Mouse (Mus musculus): Measurements from ENCODE around the gene Atxn7l1.
A peak's percentile ranks its signal among the peaks of the same experiment; 100 is the strongest.

Atxn7l1 gene

DNA sequence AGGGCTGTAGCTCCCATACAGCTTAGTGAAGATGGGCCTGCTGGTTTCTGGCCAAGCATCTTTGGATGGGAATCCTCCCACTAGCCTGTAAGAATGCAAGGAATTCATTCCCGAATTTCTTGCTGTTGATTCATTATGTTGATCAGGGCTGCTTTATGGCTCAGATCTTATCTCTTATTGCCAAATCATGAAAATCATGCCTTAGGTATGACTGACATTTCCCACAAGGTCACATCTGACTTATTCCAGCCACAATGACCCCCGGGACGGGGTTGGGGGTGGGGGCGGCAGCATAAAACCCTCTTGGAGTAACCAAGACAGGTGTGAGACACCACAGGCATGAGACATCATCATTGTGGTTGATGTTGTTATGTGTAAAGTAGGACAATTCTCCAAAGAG is 34.4 kb downstream of the Atxn7l1 start:
- DNase-seq (ENCODE audit: low read depth, low spot score) = no peak

DNA sequence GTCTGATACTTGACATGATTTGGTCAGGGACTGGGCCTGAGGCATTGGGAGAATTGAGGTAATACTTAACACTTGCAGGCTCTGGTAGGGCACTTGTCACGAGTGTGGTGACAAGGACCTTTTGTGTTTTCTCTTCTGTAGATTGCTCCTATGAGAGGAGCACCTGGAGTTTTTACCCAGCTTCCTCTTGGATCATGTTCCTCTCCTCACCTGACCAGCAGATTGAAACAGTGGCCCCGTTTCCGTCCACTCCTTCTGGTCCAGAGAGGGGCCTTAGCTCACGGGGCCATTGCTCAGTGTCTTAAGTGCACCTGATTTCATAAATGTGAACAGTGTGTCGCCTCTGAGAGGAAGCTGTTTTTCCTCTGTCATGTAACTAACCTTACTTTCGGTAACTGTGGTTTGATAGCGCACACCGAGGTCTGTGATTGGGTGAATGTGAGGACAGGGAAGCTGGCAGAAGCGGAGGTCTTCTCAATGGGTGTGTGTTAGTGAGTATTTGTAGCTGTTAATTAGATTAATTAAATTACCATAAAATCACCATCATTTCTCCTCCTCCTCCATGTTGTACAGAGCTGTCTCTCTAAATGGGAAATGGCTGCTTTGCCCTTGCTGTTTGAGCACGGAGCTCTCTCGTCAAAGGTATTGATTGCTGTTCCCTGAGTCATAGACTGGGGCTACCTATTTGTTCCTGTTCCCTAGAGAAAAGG is 35.1 kb downstream of the Atxn7l1 start:
- DNase-seq (ENCODE audit: low read depth, low spot score) = no peak

DNA sequence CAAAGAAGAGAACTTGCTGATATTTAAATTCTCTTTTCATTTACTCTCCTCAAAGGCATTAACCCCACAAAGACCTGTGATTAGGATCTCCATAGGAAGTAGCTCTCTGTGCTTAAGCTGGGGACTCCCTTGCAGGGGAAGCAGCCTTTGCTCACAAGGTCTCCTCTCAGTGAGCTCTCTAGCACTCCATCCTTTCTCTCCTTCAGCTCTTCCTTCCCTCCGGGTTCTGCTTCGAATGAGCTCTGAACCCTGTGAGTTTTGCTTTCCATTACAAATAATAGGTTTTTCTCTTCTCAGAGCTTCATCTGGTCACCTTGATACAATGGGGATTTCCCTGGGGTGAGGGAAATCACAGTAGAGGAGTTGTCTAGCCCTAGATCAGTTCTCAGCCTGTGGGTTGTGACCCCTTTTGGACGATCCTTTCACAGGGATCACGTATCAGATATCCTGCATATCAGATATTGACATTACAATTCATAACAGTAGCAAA is 35.7 kb downstream of the Atxn7l1 start:
- DNase-seq (ENCODE audit: low read depth, low spot score) = peak; percentile 71

DNA sequence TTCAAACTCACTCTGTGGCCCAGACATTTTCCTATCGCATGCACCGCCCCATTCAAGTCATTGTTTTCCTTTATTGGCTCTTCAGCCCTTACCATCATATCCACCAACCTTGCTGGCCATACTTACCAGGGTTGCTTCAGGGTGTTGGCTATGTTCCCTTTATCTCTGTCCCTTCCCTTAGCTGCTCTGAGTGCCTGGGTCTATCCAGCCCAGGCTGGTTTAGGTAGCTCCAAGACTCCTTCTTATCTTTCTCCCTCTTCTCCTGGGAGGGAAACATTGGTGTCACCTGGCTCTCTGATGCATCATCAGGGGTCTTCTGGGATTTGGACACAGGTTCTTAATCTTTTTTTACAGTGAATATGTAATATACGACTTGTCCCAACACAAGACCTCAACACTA is 36.6 kb downstream of the Atxn7l1 start:
- no peak for DNase-seq (ENCODE audit: low read depth, low spot score)

DNA sequence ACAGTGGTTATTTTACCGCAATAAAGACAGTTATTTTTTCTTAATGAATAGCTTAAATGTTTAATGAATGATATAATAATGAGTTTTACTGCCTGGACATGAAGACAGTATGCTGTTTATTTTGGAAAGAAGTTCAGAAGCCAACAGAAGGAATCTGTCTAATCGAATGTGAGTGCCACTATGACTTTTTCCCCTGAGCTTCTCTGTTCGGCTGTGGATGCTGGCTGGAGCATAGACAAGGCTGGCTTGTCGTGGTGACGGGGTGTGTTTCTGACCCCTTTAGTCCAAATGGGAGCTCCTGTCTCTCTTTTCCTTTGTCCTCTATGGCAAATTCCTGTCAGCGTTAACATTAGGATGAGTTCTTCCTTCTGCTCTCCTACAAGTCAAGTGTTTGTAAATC is 37.6 kb downstream of the Atxn7l1 start:
- DNase-seq (ENCODE audit: low read depth, low spot score) = no peak

DNA sequence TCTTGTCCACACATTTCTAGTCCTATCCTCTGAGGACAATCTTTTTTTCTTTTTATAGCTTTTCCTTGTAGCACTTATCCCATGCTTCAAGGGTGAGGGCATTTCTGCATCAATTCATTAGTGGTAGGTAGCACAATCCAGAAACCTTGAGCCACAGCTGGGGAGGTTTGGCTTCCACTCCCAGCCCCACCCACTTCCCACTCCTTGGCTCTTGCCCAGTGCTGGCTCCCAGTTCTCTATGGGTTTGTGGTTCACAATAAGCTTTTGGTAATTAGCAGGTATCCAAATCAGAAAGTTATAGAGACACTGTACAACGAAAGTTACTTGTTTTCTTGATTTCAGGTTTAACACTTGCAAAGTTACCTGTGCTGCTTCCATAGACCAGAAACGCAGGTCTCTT is 38.8 kb downstream of the Atxn7l1 start:
- no peak for DNase-seq (ENCODE audit: low read depth, low spot score)

DNA sequence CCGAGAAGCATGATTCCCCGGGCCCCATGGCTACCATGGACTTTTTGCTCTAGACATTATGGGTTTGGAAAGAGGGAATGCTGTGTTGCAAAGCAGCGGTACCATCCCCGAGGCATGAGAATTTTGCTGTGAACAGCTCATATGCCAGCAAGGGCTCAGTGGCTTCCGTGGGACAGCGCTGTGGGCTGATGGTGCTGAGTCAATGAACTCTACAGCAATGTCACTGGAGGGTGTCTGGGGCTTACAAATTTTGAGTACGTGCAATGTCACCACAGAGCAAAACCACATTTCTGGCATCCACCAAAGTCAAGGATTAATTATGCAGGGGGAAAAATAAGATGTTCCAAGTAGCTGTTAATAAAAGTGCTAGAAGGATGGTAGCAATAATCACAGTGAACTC is 42.6 kb downstream of the Atxn7l1 start:
- no peak for DNase-seq (ENCODE audit: low read depth, low spot score)

DNA sequence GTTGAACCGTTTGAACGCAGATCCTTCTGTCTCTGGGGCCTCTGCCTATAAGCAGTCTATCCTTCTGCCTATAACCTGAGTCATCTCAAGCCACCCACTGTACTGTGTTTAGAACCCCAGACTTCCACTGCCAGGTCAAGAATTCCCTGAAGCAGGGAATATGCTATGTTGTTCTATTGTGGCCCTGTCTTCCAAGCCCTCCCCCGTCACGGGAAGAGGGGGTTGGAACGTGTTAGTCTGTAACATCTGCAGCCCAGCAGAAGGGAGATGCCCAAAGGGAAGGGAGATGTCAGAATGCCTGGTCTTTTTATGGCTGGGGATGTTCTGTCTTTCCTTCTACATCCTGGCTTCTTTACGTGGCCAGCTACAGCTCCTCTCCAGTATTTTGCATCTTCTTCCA is 43.1 kb downstream of the Atxn7l1 start:
- DNase-seq (ENCODE audit: low read depth, low spot score) = no peak

DNA sequence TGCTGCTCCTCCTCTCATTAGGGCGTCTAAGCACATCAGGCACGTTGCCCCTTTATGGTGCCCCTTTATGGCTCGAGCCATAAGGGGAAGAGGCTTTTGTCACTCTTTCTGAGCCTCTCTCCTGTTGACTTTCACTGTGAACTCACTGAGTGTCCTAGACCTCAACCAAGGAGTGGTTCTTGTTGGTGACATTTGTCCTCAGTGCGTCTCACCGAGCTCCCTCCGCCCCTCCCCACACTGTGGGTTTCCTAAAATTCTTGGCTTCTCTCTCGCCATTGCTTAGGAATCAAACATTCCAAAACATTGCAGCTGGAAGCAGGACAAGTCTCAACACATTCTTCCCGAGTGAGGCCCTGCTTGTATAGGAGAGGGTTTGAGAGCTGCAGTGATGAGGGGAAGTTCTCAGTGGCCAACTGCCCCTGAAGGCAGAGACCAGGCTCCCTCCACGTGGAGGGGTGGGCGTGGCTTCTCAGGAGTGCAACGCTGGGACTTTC is 46.0 kb downstream of the Atxn7l1 start:
- peak; percentile 35 for DNase-seq (ENCODE audit: low read depth, low spot score)

DNA sequence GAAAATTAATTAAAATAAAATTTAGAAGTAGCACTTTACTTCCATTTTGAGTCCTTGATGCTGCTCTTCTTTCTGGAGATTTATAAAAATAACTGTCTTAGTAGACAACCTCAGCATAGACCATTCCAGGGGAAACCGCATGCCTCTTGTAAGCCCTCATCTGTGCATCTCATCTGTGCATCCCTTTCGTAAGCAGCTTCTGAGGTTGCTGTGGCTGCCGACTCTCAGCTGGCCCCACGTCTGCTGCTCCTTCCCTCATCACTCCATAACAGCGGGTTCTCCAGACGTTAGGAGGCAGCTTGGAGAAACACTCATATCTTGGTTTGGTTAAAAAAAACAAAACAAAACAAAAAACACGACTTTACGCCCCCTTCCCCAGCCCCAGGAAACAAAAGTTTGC is 47.7 kb downstream of the Atxn7l1 start:
- peak; percentile 41 for DNase-seq (ENCODE audit: low read depth, low spot score)

DNA sequence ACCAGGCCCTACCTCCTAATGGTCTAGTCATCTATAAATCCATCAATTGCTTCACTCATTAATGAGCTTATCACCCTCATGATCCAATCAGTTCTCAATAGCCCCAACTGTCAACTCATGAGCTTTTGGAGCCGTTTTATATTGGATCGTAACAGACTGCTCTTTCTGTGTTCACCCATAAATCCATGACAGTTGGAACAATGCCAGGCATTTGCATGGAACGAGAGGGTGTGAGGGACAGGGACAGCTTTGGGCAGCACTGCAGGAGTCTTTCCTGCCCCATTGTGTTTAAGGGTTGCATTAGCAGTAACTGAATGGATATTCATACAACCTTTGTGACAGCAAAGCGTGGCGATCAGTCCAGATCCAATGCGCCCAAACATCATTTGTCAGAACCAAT is 49.8 kb downstream of the Atxn7l1 start:
- no peak for DNase-seq (ENCODE audit: low read depth, low spot score)

DNA sequence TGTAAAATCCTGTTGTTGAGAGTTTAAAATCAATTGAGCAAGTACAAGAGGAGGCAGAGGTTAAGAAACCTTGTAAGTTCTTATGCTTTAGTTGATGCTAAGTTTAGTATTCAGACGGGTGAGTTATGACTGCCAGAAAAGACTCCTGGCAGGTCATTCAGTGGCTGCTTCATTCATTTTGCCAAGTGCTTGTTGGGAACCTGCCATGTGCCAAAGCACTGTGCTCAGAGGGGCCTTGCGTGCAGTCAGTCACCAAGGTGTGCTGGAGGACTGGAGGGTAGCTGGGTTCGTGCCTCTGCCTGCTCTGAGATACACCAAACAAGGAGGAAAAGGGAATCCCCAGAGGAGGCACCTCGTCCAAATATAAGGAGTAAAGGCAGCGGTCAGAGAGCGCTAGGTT is 50.3 kb downstream of the Atxn7l1 start:
- DNase-seq (ENCODE audit: low read depth, low spot score) = no peak

DNA sequence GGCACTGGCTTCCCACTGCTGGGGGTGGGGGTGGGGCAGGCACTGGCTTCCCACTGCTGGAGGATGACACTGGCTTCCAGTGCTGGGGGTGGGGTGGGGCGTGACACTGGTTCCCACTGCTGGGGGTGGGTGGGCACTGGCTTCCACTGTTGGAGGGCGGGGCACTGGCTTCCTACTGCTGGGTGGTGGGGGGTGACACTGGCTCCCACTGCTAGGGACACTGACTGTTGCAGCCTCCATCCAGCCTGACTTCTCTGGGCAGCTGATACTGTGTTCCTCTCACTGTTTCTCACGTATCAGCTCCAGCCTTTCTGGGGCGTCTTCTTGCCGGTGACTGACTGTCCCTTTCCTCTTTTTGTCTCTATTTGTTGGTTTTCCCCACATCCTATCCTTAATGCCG is 53.6 kb downstream of the Atxn7l1 start:
- DNase-seq (ENCODE audit: low read depth, low spot score) = peak; percentile 43

DNA sequence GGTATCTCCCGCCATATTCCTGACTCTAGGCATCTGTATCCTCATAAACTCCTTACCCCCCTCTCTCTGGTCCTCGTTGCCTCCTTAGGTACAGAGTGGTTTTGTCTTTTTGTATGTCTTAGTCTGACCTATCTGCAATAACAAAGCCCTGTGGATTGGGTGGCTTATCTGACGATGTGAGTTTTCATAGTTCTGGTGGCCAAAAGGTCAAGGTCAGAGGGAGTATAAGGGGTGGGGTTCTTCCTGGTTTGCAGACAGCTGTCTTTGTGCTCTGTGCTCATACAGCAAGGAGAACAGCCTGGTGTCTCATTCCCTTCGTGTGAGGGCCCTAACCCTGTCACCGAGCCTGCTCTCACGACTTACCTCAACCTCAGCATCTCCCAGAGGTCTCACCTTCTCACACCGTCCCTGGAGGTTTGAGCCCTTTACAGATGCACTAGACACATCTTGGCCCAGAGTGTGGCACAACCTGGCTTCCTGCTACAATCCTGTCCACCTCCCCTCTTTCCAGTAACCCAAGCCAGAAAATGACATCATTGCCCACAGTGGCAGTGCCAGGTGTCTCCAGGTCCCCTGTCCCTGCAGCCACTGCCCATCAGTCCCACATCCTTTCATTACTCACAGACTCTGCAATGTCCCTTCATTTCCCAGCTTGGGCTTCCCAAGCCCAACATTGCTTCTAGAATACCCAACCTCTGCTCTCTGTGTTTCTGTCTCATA is 54.2 kb downstream of the Atxn7l1 start:
- DNase-seq (ENCODE audit: low read depth, low spot score) = peak; percentile 89

DNA sequence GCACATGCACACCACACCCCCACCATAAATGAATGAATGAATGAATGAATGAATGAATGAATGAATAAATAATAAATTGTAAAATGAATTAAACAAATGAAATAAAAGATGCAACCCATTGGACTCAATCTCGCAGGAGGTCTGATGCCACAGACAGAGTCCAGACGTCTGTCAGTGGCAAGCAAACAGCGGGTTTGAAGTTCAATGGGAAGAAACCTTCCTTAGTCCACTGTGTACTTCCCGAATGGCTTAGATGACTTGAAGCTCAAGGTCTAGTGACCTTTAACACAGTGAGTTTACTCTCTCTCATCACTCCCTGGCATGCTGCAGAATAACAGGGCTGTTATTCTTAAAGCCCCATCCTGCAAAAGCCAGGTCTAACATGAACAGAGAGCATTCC is 57.8 kb downstream of the Atxn7l1 start:
- no peak for DNase-seq (ENCODE audit: low read depth, low spot score)

DNA sequence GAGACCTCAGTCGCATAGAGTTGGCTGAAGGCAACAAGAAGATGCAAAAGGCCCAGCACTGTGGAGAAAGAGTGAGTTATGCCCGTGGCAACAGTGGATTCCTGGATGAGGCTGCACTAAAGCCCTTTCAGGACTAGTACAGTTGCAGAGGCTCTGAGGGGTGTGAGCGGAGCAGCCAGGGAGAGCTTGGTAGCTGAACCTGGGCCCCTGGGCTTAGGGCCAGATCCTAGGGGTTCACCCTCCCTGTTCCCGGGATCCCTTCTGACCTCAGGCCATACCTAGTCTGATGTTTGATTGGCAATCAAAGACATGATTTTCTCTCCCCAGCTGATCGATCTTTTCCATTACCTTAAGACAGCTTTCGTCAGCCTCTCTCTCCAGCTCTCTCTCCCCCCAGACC is 58.8 kb downstream of the Atxn7l1 start:
- no peak for DNase-seq (ENCODE audit: low read depth, low spot score)

DNA sequence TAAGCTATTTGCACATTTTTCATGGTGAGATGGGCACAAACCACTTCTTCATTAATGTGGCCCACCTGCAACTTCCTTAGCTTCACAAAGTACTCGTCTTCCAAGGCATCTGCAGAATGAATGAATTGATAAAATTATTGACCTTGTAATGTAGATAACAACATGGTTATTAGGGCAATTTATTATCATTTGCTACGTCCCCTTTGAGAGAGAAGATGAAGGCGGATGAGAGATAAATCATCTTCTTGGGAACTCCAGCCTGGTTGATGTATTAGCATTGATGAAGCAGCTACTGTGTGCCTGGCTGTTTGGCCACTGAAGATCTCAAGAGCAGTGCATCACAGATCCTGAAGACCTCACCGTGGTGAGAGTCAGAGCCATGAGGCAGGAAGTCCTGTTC is 63.4 kb downstream of the Atxn7l1 start:
- no peak for DNase-seq (ENCODE audit: low read depth, low spot score)

DNA sequence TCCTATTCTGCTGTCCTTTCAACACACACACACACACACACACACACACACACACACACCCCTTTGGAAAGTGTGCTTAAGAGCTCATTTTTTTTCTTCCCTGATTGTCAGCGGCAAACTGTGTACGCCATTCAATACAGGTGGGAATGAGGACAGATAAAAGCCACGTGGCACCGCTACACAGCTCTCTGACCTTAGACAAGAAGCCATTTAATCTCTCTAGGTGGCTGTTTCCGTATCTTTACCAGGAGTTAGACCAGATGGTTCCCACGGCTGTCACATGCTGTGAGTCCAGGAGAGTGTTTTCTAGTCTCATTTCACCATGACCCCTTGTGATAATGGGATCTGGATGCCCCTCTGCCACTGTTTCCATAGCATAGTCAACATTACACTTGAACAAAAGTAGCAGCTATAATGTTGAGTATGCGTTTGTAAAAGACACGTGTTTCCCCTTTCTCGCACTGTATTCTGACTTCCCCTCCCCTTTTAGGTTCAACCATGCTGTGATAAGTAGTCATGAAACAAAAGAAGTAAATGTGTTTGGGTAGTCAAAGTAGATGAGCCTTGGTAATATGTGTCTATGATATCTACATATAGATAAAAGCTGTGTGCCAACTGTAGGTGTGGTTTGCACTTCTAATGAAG is 70.8 kb downstream of the Atxn7l1 start:
- DNase-seq (ENCODE audit: low read depth, low spot score) = no peak

DNA sequence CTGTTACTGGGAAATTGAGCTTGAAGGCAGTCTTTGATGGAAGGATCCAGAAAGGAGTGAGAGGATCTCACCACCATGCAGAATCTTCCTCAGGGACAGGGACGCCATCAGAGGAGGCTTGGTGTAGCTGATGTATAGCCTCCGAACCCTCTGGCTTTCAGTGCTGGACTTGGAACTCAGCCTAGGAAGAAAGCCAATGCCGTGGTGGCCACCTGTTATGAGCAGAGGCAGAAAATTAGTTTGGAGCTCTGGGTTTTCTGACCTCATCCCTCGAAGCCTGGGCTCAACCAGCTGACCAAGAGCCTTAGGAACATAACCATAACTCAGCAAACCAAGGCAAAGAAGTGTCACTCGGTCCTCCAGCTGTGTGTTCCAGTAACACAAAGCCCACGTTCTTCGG is 71.9 kb downstream of the Atxn7l1 start:
- DNase-seq (ENCODE audit: low read depth, low spot score) = no peak

DNA sequence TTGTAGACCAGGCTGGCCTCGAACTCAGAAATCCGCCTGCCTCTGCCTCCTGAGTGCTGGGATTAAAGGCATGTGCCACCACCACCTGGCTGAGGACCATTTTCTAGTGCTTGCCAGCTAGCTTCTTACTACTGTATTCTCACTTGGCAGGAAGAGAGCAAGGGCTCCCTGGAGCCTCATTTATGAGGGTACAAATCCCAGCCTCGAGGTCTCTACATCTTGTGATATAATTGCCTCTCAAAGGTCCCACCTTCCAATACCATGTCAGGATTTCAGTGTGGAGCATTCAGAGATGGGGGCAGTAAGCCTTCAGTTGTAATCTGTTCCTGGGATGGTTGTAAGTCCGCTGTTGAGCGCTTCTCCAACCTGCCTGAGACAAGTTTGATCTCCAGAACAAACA is 72.6 kb downstream of the Atxn7l1 start:
- DNase-seq (ENCODE audit: low read depth, low spot score) = no peak

DNA sequence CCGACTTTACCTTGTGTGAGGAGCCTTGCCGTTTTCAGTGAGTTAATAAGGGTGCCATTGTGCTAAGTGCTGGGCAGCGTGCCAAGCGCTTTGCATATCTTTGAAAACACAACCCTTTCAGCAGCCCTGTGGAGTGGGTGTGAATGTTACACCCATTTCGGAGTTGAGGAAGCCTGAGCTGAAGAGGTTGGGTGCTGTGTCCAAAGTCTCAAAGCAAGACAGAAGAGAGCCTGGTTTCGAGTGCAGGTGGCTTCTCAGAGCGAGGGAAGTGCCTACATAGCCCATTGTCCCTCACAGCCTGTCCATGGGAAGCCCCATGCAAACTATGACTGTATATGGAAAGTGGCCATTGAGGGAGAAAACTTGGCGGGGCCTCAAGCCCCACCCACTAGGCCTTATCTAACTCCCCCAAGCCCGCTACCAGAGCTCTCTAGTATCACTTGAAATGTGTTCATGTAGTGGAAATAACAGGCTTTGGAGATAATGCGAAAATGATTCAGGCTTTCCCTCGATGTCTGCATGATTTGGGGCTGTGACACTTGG is 73.1 kb downstream of the Atxn7l1 start:
- DNase-seq (ENCODE audit: low read depth, low spot score) = peak; percentile 79

DNA sequence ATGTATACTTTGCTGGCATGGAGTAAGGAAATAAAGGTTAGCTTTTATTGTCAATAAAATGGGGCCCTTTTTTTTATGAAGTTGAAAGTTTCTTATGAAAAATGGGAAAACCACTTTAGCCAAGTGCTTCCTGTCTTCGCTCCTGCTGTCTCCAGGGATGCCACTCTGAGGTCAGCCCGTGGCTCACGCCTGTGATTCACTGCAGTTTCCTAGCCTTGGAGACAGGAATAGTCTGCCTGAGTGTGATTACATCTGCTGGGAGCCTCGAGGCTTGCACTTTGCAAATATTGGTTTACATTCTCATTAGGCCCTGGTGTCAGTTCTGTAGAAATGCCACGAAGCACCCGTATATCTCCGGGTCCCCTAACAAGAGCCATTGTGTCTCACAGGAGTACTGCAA is 74.7 kb downstream of the Atxn7l1 start:
- DNase-seq (ENCODE audit: low read depth, low spot score) = no peak
